Mouse (Mus musculus): ENCODE results near the gene Itpr1.

Gene Itpr1

DNA sequence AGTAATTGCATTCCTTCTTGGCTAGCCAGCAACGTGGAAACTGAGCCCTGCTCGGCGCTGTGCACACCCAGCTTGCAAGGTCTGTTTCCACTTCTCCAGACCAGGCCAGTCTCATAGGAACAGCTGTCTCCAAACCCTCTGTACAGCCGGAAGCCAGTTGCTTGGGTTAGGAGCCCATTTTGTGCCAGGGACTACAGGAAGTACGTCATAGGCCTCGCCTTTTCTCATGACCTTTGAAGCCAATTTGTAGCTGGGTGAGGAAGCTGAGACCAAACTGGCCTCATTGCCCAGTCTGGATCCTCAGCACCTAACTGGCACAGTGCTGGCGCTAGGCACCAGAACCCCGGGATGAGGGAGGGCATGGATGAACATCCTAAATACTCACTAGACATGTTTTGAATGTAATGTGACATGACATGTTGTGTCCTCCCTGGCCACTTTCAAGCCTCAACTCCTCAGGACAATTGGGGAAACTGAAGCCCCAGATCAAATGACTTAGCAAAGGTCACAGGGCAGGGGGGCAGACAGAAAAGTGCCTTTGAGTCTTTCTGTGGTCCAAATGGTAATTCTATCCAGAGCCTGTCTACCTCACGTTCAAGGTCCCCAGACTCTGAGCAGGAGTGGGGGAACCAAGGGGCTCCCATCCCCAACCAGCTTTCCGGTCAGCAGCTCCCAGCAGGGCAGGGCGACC lies 357.6 kb downstream of the Itpr1 start:
- DNase-seq (ENCODE audit: low read depth in 2 of 2, low spot score in 2 of 2) = peak in 1 of 2 experiments; percentile 5

DNA sequence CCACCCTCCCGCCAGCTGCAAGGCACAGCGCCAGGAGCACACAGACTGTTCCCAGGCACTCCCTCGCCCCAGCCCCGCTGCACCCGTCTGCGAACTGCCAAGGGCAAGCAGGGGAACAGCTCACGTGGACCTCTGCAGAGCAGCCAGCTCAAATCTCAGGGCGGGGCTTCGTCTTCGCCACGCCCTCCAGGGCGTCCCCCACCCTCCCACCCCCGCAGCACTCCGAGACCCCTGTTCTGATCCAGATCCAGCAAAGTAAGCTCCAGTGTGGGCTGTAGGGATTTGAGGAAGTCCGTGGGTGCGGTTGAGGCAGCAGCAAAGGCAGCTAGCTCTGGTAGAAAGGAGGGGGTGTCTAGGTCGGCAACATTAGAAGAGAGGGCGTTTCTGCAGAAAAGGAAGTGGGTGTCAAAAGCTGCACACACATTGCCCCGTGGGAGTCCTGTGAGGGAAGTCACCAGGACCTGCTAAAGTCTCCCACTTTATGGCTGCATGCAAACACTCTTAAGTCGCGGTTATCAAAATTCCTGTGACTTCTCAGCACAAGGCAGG lies 358.2 kb downstream of the Itpr1 start:
- DNase-seq (ENCODE audit: low read depth in 2 of 2, low spot score in 2 of 2) = peak; percentile 53 to 70

DNA sequence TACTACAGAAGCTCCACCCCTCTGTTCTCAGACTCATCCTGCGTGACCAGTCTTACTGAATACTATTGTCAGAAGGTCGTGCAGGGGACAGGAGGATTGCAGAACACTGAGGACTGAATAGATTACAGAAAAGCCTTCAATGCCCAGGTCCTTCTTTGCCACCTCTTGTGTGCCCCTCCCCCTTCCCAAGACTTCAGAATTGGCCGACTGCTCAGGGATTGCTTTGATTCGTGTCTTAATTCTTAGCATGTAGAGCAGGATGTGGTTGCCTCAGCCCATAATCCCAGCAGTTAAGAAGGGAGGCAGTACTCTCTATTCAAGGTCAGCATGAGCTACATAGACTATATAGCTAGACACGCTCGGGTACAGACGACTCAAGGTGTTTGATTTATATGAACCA lies 359.8 kb downstream of the Itpr1 start:
- peak in 1 of 2 experiments; percentile 14 for DNase-seq (ENCODE audit: low read depth in 2 of 2, low spot score in 2 of 2)

DNA sequence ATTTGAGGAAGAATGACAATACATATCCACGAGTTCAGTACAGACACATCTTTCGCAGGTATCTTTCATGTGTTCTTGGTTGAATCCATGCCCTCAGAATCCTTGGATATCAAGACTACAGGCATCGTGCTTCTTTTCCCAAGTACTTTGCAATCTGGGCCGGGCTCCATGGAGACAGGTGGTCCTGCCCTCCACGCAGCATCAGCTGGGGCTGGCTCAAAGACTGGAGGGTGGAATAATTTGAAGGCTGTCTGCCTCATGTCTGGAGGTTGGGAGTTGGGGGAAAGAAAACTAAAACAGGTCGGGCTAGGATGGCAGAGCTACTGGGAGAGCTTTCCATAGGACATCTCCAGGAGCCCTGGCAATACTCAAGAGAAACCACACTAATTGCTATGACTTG lies 364.2 kb downstream of the Itpr1 start:
- no peak for DNase-seq (ENCODE audit: low read depth in 2 of 2, low spot score in 2 of 2)

DNA sequence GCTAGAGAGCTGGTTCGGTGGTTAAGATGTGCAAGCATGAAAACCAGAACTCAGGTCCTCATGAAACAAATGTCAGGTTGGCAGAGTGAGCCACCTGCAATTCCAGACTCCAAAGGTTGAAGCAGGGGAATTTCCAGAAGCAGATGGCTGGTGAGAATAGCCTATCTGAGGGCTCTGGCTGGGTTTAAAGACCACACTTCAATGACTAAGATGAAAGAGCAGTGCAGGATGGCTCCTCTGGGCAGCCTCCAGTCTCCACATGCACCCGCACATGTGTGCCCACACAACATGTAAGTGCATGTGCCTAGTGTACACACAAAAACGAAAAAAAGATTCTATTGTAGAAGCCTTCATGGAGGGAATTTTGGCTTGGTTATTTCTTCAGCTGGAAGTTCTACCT lies 375.5 kb downstream of the Itpr1 start:
- DNase-seq (ENCODE audit: low read depth in 2 of 2, low spot score in 2 of 2) = no peak

DNA sequence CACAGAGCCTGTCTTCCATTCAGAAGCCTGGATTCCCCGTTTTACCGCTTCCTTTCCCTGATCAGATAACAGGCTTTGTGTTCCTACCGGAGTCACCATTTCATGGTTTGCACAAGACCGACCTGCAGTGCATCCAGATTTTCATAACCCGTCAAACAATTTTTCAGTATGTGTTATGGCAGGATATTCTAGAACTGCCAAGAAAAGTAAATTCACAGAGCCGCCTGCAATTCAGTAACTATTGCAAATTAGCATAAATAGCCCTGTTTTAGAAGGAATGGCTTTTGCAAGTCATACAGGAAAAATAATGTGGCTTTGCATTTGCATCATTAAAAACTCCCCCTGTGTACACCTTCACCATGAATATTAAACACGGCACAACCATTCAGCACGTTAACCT lies 379.3 kb downstream of the Itpr1 start:
- no peak for DNase-seq (ENCODE audit: low read depth in 2 of 2, low spot score in 2 of 2)

DNA sequence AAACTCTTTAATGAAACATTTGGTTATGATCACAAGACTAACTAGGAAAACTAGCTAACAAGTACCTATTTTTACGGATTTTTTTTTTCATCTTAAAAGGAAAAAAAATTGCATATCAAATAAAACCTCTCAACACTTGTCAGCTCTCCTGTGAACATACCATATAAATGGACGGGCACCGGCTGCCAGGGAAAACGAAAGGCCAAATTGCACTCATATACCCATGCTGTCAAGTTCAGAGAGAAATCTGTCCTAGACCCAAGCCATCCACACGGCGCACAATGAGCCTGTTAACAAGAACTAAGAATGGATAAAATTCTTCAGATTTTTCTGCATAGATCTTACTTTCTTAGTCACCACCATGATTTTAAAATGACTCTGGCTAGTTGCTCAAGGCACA lies 379.7 kb downstream of the Itpr1 start:
- DNase-seq (ENCODE audit: low read depth in 2 of 2, low spot score in 2 of 2) = no peak

DNA sequence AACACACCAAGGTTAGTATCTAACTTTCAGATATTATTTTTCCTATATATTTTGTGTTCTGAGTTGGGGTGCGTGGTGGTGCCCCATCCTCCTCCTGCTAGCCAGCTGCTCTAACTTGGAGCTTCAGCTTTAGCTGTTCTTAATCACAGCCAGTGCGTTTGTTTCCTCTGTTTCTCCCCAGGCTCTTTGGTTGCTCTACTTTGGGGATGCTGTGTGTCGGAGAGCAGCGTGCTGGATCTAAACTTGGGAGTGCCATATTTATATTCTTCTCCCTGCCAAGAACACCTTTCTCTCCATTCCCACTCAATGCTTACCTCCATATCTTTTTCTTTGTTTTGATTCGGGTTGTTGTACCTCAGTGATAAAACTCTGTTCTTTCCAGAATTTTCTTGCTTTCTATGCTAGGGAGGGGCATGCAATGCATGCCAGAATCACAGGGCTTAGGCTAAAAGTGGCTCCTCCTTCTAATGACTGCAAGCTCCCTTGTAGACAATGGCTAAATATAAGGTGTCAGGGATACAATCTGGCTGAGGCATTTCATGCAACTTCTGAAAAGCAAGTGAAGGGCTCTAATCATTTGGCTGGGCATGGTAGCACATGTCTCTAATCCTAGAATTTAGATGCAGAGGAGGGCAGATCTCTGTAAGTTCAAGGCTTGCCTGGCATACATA lies 381.4 kb downstream of the Itpr1 start:
- DNase-seq (ENCODE audit: low read depth in 2 of 2, low spot score in 2 of 2) = no peak

DNA sequence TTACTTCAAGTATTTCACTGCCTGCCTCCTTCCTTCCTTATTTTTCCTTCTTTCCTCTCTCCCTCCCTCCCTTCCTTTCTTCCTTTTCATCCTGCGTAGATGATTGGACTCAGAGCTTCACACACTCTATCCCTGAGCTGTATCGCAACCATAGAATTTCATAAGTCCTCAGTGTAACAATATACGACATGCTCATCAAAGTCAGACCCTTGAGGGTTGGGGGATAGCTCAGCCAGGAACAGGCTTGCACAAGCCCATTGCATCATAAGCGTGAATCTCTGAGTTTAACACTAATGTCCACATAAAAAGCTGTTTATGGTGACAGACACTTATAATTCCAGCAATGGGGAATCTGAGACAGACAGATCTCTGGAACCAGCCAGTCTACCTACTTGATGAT lies 385.8 kb downstream of the Itpr1 start:
- no peak for DNase-seq (ENCODE audit: low read depth in 2 of 2, low spot score in 2 of 2)

DNA sequence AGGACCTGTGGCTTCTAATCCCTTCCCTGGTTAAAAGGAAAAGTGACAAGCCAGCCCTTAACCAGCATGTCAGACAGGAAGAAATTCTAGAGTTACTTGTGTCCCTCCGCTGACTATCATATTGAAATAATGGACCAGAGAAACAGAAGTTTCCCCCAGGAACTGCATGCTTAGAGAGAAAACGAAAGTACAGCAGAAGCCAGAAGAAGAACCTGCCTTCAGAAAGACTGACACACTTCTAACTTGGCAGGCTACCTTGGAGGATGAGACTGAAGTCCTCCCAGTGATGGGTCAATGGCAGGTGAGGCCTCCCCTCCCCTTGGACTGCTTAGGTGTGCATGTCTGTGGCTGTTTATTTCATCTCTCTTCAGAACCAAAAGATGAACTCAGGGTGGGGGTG lies 386.4 kb downstream of the Itpr1 start:
- DNase-seq (ENCODE audit: low read depth in 2 of 2, low spot score in 2 of 2) = no peak

Data from CD8-positive naive resting alpha-beta T cell, adult 2 months (primary cell).